In the genomic region with DNA sequence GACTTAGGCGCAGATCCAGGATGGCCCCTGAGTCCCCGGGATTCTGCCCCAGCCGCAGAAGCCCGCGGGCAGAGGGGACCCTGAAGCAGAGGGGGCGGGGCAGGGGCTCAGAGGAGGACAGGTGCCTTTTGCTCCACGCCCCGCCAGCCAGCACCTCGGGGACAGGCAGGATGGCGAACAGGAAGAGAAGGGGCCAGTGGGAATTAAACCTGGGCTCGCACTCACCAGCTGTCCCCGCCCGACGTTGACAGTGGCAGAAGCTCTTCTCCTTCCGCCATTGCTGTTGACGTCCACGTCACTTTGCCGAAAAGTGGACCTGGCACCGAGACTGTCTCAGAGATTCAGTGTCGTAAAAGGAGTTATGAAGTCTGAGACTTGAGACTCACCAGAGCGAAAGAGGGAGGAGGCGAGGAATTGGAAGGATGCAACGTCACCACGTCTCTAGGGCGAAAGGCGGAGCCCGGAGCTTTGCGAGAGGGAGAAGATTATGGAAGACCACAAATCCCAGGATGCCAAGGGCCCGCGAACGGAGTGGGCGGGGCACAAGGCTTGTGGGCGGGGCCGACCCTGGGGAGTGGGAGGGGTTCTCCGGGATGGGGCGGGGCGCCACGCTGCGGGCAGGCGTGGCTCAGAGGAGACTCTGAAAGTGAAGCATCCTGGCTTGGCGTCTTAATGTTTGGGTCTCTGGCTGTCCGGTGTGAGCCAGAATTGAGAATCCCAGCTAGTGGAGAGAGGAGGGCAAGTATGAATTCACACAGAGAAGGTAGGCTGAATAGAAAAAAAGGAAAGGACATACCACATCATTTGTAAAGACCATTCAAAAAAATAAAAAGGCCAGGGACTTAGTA, we compare ENCODE assay signal across 7 mouse cellular contexts. TPM values are rescaled to one million over a fixed set of nuclear protein-coding genes. Genes with fewer than 3 reads are reported as not detected.
DNase-seq lines count a peak whose midpoint lies in the region; ATAC-seq lines count a peak whose summit lies in the region.

A gene (minus strand): TSS at position 416 of the 848 bp plus-strand sequence.

- peak; percentile 99 for ATAC-seq in intestine, embryonic 15.5 days

- H3K9me3 ChIP-seq in intestine, embryonic 15.5 days, result no peaks in the 10 kb centered on the region
- H3K9me3 ChIP-seq in midbrain, embryonic 10.5 days (replicated peaks), result no peaks in the 10 kb centered on the region

- no peaks in the 10 kb centered on the region for H3K27me3 ChIP-seq in intestine, embryonic 15.5 days (replicated peaks)
- H3K27me3 ChIP-seq in midbrain, embryonic 10.5 days (ENCODE audit: low read depth, poor library complexity, severe bottlenecking), result no peaks in the 10 kb centered on the region

- intact Hi-C loops in gastrocnemius, postnatal 36 days (cut with DNase I), result no loop called here
- intact Hi-C loops in left cerebral cortex, postnatal 25 days (cut with DNase I), result no loop called here

- 0 out of 2 replicates have a peak, but pooled peaks cover 2% of the 10 kb centered on the region for H3K4me1 ChIP-seq in intestine, embryonic 15.5 days (replicated peaks)
- H3K4me1 ChIP-seq in midbrain, embryonic 10.5 days, result peaks cover 12% of the 10 kb centered on the region

- peak within 1 kb of the TSS; percentile 86 for H3K9ac ChIP-seq in intestine, embryonic 15.5 days

- peak; percentile 97 for DNase-seq in adrenal gland, adult 2 months
- peak; percentile 97 for DNase-seq in embryo, embryonic 11.5 days (ENCODE audit: low read depth, low spot score)
- peak; percentile 94 to 96 for DNase-seq in gastrocnemius, postnatal 36 days
- peak; percentile 96 to 100 for DNase-seq in left cerebral cortex, postnatal 25 days (ENCODE audit: low spot score in 2 of 2)
- DNase-seq in midbrain, embryonic 10.5 days (ENCODE audit: low spot score), result peak; percentile 98
- DNase-seq in right cerebral cortex, postnatal 4 days, result peak; percentile 95

- under 1% methylated on average over 42 of the region's 42 CpGs for WGBS in intestine, embryonic 15.5 days
- under 1% methylated on average over 42 of the region's 42 CpGs for WGBS in midbrain, embryonic 10.5 days

- H3K4me2 ChIP-seq in intestine, embryonic 15.5 days (replicated peaks), result peak within 1 kb of the TSS; percentile 60

- H3K4me3 ChIP-seq in intestine, embryonic 15.5 days (replicated peaks), result peak within 1 kb of the TSS; percentile 88
- H3K4me3 ChIP-seq in midbrain, embryonic 10.5 days, result peak within 1 kb of the TSS; percentile 90

- H3K27ac ChIP-seq in intestine, embryonic 15.5 days, result peak within 1 kb of the TSS; percentile 81
- peak within 1 kb of the TSS; percentile 85 for H3K27ac ChIP-seq in midbrain, embryonic 10.5 days (replicated peaks)

- no peaks in the 10 kb centered on the region for H3K36me3 ChIP-seq in intestine, embryonic 15.5 days
- H3K36me3 ChIP-seq in midbrain, embryonic 10.5 days, result no peaks in the 10 kb centered on the region

RNA-seq across cellular contexts. Expression of the gene that starts here (rescaled TPM):
- 10 to 100 TPM; 33.7 to 34.0 TPM for total RNA-seq in adrenal gland, adult 2 months (2021)
- polyA plus RNA-seq in adrenal gland, adult 2 months (2012; rRNA removed), result 3.4 and 4.0 TPM in 2 replicates
- total RNA-seq in gastrocnemius, postnatal 36 days (2021), result 10 to 100 TPM; 16.4 to 17.6 TPM
- 21.9 TPM in 2 replicates for polyA plus RNA-seq in intestine, embryonic 15.5 days (2015; fragmentation: Nextera tagmentation; extraction: Ambion mirVana)
- total RNA-seq in left cerebral cortex, postnatal 25 days (2021), result 10 to 100 TPM; 40.6 to 48.6 TPM
- 15.5 and 22.6 TPM in 2 replicates for polyA plus RNA-seq in midbrain, embryonic 10.5 days (2016; fragmentation: Nextera tagmentation; extraction: Ambion mirVana)

Comparison
In these comparisons a context has a peak if more than half of its experiments do, and no peak if none do; other contexts are left out.
1. Peak in every context shown above with its lines: DNase-seq, ATAC-seq, H3K4me3 ChIP-seq and H3K27ac ChIP-seq.